Mouse (Mus musculus) layer of hippocampus, adult 9-10 months (tissue): ENCODE measurements around the gene Phka1.
"Not testable (repeated sequence)": the region's sequence is repeated elsewhere in the genome, so short reads cannot be mapped to it uniquely, and the experiment has no call there.

Experiments used
- DNase-seq: peaks from one replicate; pipeline ENCODE4 v3.0.0; 2022; ENCODE audit warnings: low spot score

Phka1 gene

GRCm38 (mm10) chrX:102643823-102644572 lies at the start of gene Phka1:
TSS of gene Phka1 (minus strand) at chrX:102644246.
- peak; percentile 17 for DNase-seq

GRCm38 (mm10) chrX:102689252-102689651 lies 45.2 kb upstream of the Phka1 start:
- DNase-seq = peak; percentile 5

DNA sequence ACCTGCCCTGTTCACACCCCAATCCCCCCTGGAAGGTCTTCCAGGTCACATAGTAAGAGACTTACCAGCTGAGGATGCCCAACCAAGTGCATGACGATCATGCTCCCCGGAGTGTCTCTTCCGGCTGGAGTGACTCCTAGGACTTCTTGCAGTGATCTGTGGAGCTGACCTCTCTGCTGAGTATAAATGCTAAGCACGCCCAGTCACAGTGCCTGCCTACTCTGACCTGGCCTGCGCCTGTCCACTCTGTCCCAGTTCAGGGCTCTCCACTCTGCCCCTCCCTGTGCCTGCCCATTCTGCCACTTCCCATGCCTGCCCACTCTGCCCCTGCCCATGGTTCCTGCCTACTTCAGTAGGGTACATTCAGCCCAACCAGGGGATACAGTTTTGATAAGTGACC lies 42.8 kb upstream of the Phka1 start, which contains the start of gene Gm3880:
Gm3880 (minus strand) TSS at position 101 of the 400 bp plus-strand sequence.
- DNase-seq = not testable (repeated sequence)

- DNase-seq = not testable (repeated sequence)
Observed at GRCm38 (mm10) chrX:102684706-102685105, 40.7 kb upstream of the Phka1 start.

DNA sequence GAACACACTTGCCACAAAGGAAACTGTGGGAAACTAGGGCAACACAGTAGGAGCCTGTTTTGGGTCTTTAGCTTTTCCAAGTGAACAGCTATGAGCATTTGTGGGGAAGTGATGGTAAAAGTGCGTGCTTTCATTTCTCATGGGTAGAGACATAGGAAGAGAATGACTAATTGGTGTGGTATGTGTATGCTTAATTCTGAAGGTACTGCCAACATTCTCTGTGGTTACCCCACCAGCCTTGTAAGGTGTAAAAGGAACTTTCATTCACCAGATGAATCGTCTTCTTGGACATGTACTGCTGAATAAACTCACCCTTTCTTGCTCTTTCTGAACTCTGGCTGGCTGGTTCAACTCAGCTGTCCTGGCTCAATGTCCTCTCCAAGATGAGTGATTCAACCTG lies 22.6 kb upstream of the Phka1 start:
- no peak for DNase-seq

DNA sequence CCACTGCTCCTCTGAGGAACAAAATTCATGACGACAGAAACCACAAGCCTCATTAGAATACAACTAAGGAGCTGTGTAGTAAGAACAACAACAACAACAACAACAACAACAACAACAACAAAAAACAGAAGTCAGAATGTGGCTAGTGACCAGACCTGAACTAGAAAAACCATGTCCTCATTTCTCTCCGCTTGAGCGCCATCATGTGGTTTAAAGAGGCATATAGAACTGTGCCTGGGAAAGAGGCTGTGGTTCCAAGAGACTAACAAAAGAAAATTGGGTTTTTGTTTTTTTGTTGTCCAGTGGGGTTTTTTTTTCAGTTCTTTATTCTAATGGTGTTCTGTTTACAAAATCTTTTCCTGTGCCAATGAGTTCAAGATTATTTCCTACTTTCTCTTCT lies 16.7 kb upstream of the Phka1 start:
- DNase-seq = no peak

DNA sequence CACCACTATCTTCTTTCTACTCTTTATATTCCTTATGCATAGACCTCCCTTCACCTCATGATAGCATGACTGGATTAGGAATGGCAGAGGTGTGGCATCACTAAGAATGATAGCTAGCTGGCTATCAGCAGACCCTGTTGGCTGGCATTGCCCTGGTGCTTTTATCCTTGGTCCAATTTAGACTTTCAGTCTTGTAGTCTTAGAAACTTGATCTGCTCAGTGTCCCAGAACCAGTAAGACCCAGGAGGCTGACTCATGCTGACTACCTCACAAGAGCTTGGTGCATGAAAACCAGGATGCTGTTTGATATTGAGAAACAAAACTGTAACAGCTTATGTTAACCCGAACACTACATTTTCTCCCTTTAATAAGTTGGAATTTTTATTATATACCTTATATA lies 1.6 kb upstream of the Phka1 start:
- DNase-seq = no peak

- no peak for DNase-seq
Observed at GRCm38 (mm10) chrX:102645146-102645545, 1.1 kb upstream of the Phka1 start.

GRCm38 (mm10) chrX:102644573-102644951 lies 516 bp upstream of the Phka1 start:
- DNase-seq = no peak

GRCm38 (mm10) chrX:102601269-102601668 lies 42.8 kb downstream of the Phka1 start:
- no peak for DNase-seq

DNA sequence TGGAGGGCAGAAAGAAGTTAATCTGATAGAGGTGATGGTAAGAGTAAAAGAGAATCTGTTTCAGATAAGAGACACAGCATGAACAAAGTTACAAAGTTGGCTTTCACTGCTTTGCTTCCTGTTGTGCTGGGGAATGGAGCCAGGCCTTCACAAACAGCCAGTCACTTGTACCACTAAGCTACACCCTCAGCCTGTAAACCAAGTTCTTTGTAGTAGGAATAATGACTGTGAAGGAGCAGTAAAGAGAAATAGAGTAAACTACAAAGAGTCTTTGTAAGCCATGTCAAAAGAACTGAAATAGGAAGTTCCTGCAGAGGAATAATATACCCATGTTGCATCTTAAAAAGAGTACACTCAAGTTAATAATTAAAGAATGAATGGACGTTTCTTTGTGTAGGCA lies 55.5 kb downstream of the Phka1 start:
- no peak for DNase-seq

DNA sequence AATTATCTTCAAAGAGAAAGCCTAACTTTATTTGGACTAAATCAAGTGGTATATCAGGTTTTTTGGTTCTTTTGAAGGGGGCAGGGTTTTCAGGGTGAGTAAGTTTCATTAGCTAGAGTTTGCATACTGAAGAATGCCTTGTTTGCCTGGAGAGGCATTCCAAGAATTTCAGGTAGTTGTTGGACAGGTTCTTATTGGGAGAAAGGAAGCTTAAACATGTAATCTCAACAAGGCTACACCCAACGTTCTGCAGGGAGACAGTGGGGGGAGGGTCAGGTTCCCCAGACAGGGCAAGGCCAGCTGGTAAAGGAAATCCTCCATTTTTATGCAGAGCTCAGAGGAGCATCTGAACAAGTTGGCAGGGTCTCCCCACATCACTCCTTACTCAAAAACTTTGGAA lies 72.9 kb downstream of the Phka1 start:
- DNase-seq = no peak

DNA sequence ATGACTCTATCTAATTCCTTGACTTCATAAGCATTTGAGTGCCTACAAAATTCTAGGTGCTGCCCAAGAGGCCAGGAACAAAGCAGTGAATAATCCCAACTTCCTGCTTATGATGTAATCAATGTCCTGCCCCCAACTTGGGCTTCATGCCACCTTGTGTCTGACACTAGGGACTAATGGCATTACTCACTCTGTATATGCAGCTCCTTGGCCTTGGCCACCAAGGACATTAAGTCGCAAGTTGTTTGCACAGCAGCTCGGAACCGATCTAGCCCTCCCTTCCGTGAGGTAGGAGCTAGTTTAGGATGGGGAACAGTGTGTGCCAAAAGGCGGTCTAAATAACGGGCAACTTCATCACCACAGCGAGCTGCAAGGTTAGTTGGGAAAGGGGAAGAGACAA lies 87.1 kb downstream of the Phka1 start:
- DNase-seq = no peak

DNA sequence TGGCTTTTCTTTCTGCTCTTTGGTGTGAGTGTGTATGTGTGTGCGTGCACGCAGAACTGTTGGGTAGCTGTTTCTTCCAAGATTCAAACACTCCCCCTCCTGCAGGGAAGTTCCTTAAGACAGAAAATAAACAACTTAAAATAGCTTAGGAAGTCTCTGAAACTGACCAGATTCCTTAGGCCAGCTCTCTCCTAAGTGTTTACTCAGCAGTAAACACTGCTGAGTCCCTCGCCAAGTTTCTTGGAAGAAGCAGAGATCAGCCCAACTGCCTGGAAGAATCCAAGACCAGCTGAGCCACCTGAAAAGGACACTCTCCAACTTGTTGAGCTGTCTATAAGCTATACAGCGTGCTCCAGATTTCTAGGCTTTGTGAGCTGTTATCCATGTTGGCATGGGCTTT lies 134.8 kb downstream of the Phka1 start:
- DNase-seq = no peak

DNA sequence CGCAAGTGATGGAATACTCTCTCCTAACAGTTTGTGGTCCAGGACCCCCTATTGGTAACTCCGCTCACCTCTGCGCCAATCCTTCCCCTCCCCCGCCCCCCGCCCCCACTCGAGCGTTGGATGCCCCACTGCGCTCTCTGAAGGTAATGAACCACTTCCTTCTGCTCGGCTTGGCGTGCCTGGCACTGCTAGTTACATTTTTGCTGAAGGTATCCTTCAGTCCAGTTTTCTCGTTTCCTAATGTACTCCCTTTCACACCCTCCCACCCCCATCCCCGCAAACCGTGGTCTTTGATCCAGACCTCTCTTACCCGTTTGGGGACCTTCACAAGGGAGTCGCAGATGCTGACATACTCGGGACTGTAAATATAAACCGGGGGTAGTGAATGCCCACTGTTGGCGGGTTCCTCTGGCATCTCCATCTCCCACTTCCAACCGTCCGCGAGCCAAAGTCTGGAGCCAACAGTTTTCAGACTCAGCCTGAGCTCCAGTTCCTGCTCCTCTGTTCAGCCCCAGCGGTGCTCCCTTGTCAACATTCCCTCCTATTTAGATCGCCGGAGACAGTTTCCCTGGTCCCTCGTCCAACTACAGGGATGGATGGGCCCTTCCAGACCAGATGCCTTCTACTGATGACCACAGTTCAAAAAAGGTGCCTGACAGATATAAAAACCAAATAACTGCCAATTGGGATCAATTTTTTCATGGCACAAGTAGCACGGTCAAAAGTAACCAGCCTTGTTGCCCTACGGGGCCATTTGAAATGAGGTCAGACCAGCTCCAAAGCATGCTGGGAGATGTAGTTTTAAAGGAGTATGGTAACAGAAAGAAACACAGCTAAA lies 139.2 kb downstream of the Phka1 start, which contains the start of gene Hdac8:
Hdac8 (minus strand) TSS at position 716 of the 838 bp plus-strand sequence.
- peak; percentile 21 for DNase-seq

DNA sequence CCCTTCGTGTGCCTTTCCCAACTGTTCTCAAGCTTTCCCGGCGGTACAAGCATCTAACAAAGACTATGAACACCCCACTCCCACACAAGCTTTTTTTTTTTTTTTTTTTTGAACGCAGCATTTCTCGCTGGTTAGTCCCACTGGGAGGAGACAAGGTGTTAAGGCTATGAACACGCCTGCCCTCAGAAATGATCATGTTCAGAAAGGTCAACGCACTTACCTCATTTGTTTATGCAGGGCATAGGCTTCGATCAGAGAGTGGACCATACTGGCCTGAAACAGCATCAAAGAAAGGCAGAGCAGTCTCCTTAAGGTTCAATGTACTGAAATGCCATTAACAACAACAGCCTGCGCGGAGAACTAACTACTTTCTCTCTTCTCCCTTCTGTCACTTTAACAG lies 139.9 kb downstream of the Phka1 start:
- DNase-seq = no peak

DNA sequence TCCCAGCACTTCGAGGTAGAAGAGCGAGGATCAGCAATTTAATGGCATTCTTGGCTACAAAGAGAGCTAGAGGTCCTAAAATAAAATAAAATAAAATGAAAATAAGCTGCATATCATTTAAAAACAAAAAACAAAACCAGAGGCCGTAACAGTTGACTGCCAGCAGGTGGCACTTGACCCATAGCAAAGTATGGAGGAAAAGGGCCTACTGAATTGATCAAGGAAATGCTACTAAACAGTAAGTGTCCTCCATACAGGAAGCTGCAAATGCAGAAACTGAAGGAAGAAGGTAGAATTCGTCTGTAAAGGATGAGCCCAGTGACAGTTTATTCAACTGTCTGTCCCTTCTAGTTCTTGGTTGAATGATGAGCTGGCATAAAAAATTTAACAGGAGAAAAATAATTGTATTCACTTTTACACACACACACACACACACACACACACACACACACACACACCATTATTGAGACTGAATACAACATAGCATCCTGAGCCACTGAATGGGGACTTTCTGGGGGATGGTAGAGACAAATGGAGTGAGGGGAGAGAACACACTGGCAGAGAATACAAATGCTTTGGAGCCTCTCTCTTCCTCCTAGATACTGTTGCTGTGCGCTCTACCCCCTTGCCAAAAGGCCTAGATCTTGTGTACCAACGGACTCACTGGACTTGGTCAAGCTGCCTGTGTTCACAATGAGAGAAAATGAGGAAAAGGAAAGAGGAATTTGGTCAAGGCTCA lies 149.9 kb downstream of the Phka1 start:
- no peak for DNase-seq

- DNase-seq = no peak
Observed at GRCm38 (mm10) chrX:102485575-102485974, 158.5 kb downstream of the Phka1 start.

- DNase-seq = no peak
Observed at GRCm38 (mm10) chrX:102479665-102480064, 164.4 kb downstream of the Phka1 start.

DNA sequence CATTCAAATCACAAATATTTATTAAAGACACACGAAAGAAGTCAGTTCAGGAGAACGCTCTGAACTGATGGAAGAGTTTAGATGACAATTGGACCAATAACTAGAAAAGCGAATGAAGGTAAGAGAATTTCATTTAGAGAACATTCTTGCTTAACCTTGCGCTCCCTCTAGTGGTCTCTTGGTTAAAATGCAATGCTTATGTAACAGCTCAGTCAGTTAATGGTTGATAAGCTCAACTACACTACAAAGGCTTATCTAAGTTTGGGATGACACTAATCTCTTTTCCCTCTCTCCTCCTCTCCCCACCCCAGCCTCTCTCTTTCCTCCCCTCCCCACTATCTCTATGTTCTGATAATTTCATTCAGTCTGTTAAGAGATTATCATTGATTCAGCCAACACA lies 165.1 kb downstream of the Phka1 start:
- peak; percentile 46 for DNase-seq

DNA sequence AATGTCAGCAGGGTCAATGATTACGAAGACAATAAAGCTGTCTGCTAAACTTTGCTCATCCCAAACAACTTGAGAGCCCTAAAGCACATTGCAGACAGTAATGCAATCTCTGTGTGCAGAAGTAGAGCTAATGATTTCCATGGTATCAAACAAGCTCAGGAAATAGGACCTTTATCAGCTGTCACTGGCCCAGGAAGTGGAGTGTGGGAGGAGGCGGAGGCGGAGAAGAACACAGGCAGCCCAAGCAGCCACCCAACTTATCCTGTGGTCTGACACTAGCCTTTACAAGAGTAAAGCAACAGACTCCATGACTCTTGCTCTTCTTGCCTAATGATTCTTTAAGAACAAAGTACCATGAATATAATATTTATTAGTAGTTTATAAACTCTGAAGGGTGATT lies 165.6 kb downstream of the Phka1 start:
- DNase-seq = no peak

GRCm38 (mm10) chrX:102476784-102477183 lies 167.3 kb downstream of the Phka1 start:
- peak; percentile 83 for DNase-seq
